Mouse (Mus musculus) lung, postnatal 0 days (tissue): ENCODE measurements around the gene AC134908.4. TPM values are rescaled to one million over a fixed set of nuclear protein-coding genes. Genes with fewer than 3 reads are reported as not detected.
"Not testable (repeated sequence)": the region's sequence is repeated elsewhere in the genome, so short reads cannot be mapped to it uniquely, and the experiment has no call there.

ENCODE experiments used
- ATAC-seq: fragments of 200-750 bp; cut with Nextera tagmentation; 2 replicates; pipeline ENCODE4 v1.8.0; 2017; ENCODE audit warnings: moderate library complexity
- DNase-seq: peaks from one replicate; pipeline ENCODE4 v3.0.0-alpha.2; 2016; ENCODE audit warnings: low spot score
- H3K27ac ChIP-seq: fragments of 300-500 bp; sonication (generic); 2 replicates; pipeline ENCODE4 v1.5.1; 2014; ENCODE audit warnings: antibody characterized with exemption, mild to moderate bottlenecking, low read length, mixed read lengths
- H3K27me3 ChIP-seq: fragments of 300-500 bp; sonication (generic); replicated peaks from 2 replicates; pipeline ENCODE4 v1.6.1; 2014; ENCODE audit warnings: low read length, mixed read lengths; ENCODE audit not compliant: insufficient read depth
- H3K36me3 ChIP-seq: fragments of 300-500 bp; sonication (generic); 2 replicates; pipeline ENCODE4 v1.6.1; 2014; ENCODE audit warnings: low read length, mixed read lengths; ENCODE audit not compliant: insufficient read depth
- H3K4me1 ChIP-seq: fragments of 300-500 bp; sonication (generic); 2 replicates; pipeline ENCODE4 v1.6.1; 2014; ENCODE audit warnings: antibody characterized with exemption, low read depth, low read length, mixed read lengths; ENCODE audit not compliant: insufficient read depth
- H3K4me2 ChIP-seq: fragments of 300-500 bp; sonication (generic); replicated peaks from 2 replicates; pipeline ENCODE4 v1.6.1; 2014; ENCODE audit warnings: low read depth, mild to moderate bottlenecking, low read length, moderate library complexity, mixed read lengths
- H3K4me3 ChIP-seq: fragments of 300-500 bp; sonication (generic); 2 replicates; pipeline ENCODE4 v1.5.1; 2014; ENCODE audit warnings: low read depth, low read length
- H3K9ac ChIP-seq: fragments of 300-500 bp; sonication (generic); replicated peaks from 2 replicates; pipeline ENCODE4 v1.6.1; 2014; ENCODE audit warnings: low read depth, mild to moderate bottlenecking
- H3K9me3 ChIP-seq: fragments of 300-500 bp; sonication (generic); 2 replicates; pipeline ENCODE4 v1.6.1; 2016; ENCODE audit warnings: low read length, mixed read lengths
- CTCF ChIP-seq: IDR thresholded peaks from 2 replicates; pipeline ENCODE4 v1.5.1; 2016; ENCODE audit warnings: antibody characterized with exemption, mild to moderate bottlenecking
- EP300 ChIP-seq: IDR thresholded peaks from 2 replicates; pipeline ENCODE4 v1.6.1; 2016; ENCODE audit warnings: antibody characterized with exemption, mild to moderate bottlenecking, control low read depth
- WGBS: fragments of 180-500 bp; shearing (Covaris S2); extraction: QIAGEN DNeasy Blood & Tissue Kit; methylation state at CpG from one replicate; pipeline ENCODE4 v1.1.7; 2014; 5-methylcytosine and 5-hydroxymethylcytosine counted together
- microRNA-seq: library from miRNA; unstranded; fragments of <30 nt; microRNA quantifications from one replicate; pipeline ENCODE4, GENCODE M21; 2016
- polyA plus RNA-seq: library from polyadenylated mRNA; unstranded; fragments of >200 nt; fragmentation: Nextera tagmentation; extraction: Ambion mirVana; gene quantifications from 2 replicates; pipeline ENCODE4 v1.2.1, GENCODE M21; 2015

The AC134908.4 gene
- polyA plus RNA-seq, 1 experiment from 2014 or later, result not detected

DNA sequence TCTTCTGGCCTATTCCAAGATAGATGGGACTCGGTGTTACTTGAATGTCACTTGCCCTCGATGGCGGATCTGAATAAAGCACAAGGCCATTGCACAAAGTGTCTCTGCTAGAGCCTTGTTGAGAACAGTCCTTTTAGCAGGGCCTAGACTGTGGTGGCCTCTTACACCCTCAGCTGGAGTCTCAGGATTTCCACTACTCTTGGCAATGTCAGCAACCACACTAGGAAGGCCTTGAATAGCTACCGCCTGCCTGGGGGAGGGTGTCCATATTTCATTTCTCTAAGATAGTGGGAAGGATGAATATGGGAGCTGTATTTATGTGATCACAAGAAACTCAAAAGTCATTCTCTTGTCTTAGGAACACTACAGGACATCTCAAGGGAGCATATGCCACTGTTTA, 47.2 kb downstream of the AC134908.4 start:
- no peak for TF ChIP-seq CTCF
- TF ChIP-seq EP300, result no peak
- no peak overlapping the region for H3K9ac ChIP-seq
- no peak for ATAC-seq

DNA sequence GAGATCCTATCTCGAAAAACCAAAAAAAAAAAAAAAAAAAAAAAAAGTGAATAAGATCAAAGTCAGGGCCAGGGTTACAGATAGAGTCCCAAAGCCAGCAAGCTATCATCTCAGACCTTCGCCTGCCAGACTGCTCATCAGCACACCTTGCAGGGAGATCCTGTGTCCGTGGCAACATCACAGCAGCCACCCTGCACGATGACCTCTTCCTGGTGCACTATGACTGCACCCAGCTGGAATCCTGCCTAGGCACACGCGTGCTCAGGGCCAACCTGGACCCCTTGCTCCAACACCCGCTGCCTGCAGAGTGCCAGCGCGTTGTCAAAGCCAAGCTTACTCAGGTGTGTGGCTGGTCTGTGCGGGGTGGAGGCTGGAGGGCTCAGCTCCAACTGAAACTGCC, 51.1 kb downstream of the AC134908.4 start:
- H3K36me3 ChIP-seq, result no peaks in the 10 kb centered on the region
- H3K9me3 ChIP-seq, result no peaks in the 10 kb centered on the region
- 72% methylated on average over 10 of the region's 10 CpGs for WGBS
- peaks cover 6% of the 10 kb centered on the region; the same call in 1 of the 2 replicates for H3K4me1 ChIP-seq
- H3K9ac ChIP-seq, result no peak overlapping the region
- no peak for DNase-seq
- H3K27me3 ChIP-seq, result no peaks in the 10 kb centered on the region
- ATAC-seq, result no peak
- no peak for TF ChIP-seq CTCF
- no peak for TF ChIP-seq EP300
- H3K27ac ChIP-seq, result no peak overlapping the region
- H3K4me2 ChIP-seq, result no peak overlapping the region
- H3K4me3 ChIP-seq, result no peak overlapping the region

More for the DNA sequence above, 47.2 kb downstream of the AC134908.4 start:
- Histone ChIP-seq H3K9me3 (no peaks in the 10 kb centered on the region), H3K4me2 (no peak overlapping the region), H3K27ac (peak overlapping the region; percentile 57; the same call in 1 of the 2 replicates), H3K4me3 (no peak overlapping the region), H3K27me3 (no peaks in the 10 kb centered on the region), H3K36me3 (no peaks in the 10 kb centered on the region), H3K4me1 (peaks cover 6% of the 10 kb centered on the region; the same call in 1 of the 2 replicates)
- 84% methylated on average over 4 of the region's 4 CpGs for WGBS
- DNase-seq, result no peak

DNA sequence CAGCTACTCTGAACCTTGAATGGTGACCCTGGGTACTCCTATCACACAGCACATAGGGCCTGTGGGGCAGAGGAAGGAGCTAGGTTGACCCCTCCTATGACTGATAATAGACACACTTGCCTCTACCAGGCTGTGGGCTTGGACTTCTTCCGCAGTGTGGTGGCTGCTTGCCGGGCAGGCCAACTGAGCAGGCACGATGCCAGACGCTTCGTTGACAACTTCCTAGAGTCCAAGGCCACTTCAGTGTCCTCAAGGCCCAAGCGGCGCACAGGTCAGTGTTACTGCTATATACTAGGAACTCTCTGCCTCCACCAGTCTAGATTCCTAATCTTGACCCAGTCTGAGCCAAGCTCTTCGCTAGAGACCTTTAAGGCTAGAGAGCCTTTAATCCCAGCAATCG, 51.6 kb downstream of the AC134908.4 start:
- Histone ChIP-seq H3K27me3 (no peaks in the 10 kb centered on the region), H3K4me3 (no peak overlapping the region), H3K4me2 (no peak overlapping the region), H3K36me3 (no peaks in the 10 kb centered on the region), H3K4me1 (peaks cover 6% of the 10 kb centered on the region; the same call in 1 of the 2 replicates), H3K9me3 (no peaks in the 10 kb centered on the region), H3K9ac (no peak overlapping the region), H3K27ac (no peak overlapping the region)
- WGBS, result 70% methylated on average over 8 of the region's 9 CpGs
- TF ChIP-seq EP300 (no peak), CTCF (no peak)
- DNase-seq (no peak), ATAC-seq (0 out of 2 replicates have a peak, but pooled peaks have one; percentile 38)

DNA sequence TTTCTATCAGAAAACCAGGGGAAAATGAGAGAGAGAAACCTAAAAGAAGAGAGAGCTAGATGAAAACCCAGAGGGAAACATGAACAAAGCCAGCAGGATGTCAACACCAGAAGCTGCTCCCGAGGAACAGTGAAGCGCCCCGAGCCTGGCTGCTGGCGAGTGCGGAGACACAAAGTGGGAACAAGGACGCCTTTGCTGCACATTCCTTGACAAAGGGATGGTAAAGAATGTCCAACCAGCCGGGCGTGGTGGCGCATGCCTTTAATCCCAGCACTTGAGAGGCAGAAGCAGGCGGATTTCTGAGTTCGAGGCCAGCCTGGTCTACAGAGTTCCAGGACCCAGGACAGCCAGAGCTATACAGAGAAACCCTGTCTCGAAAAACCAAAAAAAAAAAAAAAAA, 54.0 kb downstream of the AC134908.4 start:
- not testable (repeated sequence) for H3K4me2 ChIP-seq, DNase-seq, H3K27me3 ChIP-seq, H3K4me1 ChIP-seq, H3K36me3 ChIP-seq, H3K27ac ChIP-seq, H3K4me3 ChIP-seq, H3K9ac ChIP-seq, H3K9me3 ChIP-seq, ATAC-seq
- 69% methylated on average over 12 of the region's 12 CpGs for WGBS

Small RNA genes lying within 50 kb of the gene (microRNA-seq; reads per million reads assigned to microRNA genes)
- gene Gm25083 (not detected), gene Mir3082 (not detected), gene Mir6966 (not detected)

Other genes with a start within 250 kb of the AC134908.4 start
- 0.19 and 0.24 TPM in 2 replicates for gene Sox8, start 225.0 kb downstream of the AC134908.4 start, polyA plus RNA-seq
- 16.5 and 16.6 TPM in 2 replicates for gene Lmf1, start 216.6 kb downstream of the AC134908.4 start, polyA plus RNA-seq
- 3.8 and 4.4 TPM in 2 replicates for gene Gng13, start 78.5 kb downstream of the AC134908.4 start, polyA plus RNA-seq
- gene Chtf18, start 68.2 kb downstream of the AC134908.4 start, polyA plus RNA-seq, result 1.6 and 2.6 TPM in 2 replicates
- 15.2 and 18.1 TPM in 2 replicates for gene Rpusd1, start 68.0 kb downstream of the AC134908.4 start, polyA plus RNA-seq
- gene Mslnl, start 59.6 kb downstream of the AC134908.4 start, polyA plus RNA-seq, result 1.0 and 1.9 TPM in 2 replicates
- gene Msln, start 41.3 kb downstream of the AC134908.4 start, polyA plus RNA-seq, result 584 and 630 TPM in 2 replicates
- gene Narfl, start 21.9 kb downstream of the AC134908.4 start, polyA plus RNA-seq, result 23.8 and 24.1 TPM in 2 replicates
- 42.7 and 45.4 TPM in 2 replicates for gene Haghl, start 10.0 kb downstream of the AC134908.4 start, polyA plus RNA-seq
- gene Ccdc78, start 9.1 kb downstream of the AC134908.4 start, polyA plus RNA-seq, result 5.8 and 7.7 TPM in 2 replicates
- gene Fam173a, start 2.8 kb downstream of the AC134908.4 start, polyA plus RNA-seq, result 112 and 116 TPM in 2 replicates
- gene Metrn, start 1.5 kb upstream of the AC134908.4 start, polyA plus RNA-seq, result 19.1 and 20.9 TPM in 2 replicates
- 0.43 and 0.70 TPM in 2 replicates for gene Fbxl16, start 13.4 kb upstream of the AC134908.4 start, polyA plus RNA-seq
- 14.9 and 15.0 TPM in 2 replicates for gene Wdr24, start 28.0 kb upstream of the AC134908.4 start, polyA plus RNA-seq
- gene Jmjd8, start 33.2 kb upstream of the AC134908.4 start, polyA plus RNA-seq, result 27.3 and 28.0 TPM in 2 replicates
- gene Stub1, start 37.7 kb upstream of the AC134908.4 start, polyA plus RNA-seq, result 196 and 198 TPM in 2 replicates
- gene Rhbdl1, start 41.6 kb upstream of the AC134908.4 start, polyA plus RNA-seq, result 1.4 and 1.7 TPM in 2 replicates
- gene Gm20683, start 46.1 kb upstream of the AC134908.4 start, polyA plus RNA-seq, result 0.86 and 1.1 TPM in 2 replicates
- gene Rhot2, start 49.2 kb upstream of the AC134908.4 start, polyA plus RNA-seq, result 9.9 and 10.3 TPM in 2 replicates
- 5.6 and 5.8 TPM in 2 replicates for gene Wdr90, start 65.8 kb upstream of the AC134908.4 start, polyA plus RNA-seq
- gene Mcrip2, start 73.1 kb upstream of the AC134908.4 start, polyA plus RNA-seq, result 16.5 and 19.5 TPM in 2 replicates
- 48.7 and 50.7 TPM in 2 replicates for gene Mettl26, start 79.4 kb upstream of the AC134908.4 start, polyA plus RNA-seq
- gene Wfikkn1, start 85.2 kb upstream of the AC134908.4 start, polyA plus RNA-seq, result 0.24 and 0.26 TPM in 2 replicates
- 19.3 and 21.7 TPM in 2 replicates for gene Rab40c, start 124.1 kb upstream of the AC134908.4 start, polyA plus RNA-seq
- 36.9 and 37.5 TPM in 2 replicates for gene Pigq, start 149.3 kb upstream of the AC134908.4 start, polyA plus RNA-seq
- gene Nhlrc4, start 149.3 kb upstream of the AC134908.4 start, polyA plus RNA-seq, result 4.5 and 4.9 TPM in 2 replicates
- gene A930017K11Rik, start 156.9 kb upstream of the AC134908.4 start, polyA plus RNA-seq, result not detected in 2 replicates
- 12.7 and 13.9 TPM in 2 replicates for gene Capn15, start 190.1 kb upstream of the AC134908.4 start, polyA plus RNA-seq